Mouse (Mus musculus) myocyte (in vitro differentiated cells): Measurements from ENCODE around the gene H2-DMa. TPM values are rescaled to one million over a fixed set of nuclear protein-coding genes. Genes with fewer than 3 reads are reported as not detected.
A peak's percentile ranks its signal among the peaks of the same experiment; 100 is the strongest.

Experiments
- H3K27me3 ChIP-seq: one replicate; pipeline ENCODE4 v1.6.1; 2011; ENCODE audit not compliant: control insufficient read depth, insufficient read depth, insufficient read length
- H3K36me3 ChIP-seq: one replicate; pipeline ENCODE4 v1.6.1; 2011; ENCODE audit not compliant: control insufficient read depth, insufficient read depth
- H3K4me2 ChIP-seq: one replicate; pipeline ENCODE4 v1.6.1; 2011; ENCODE audit warnings: low read depth, control low read depth
- H3K4me3 ChIP-seq: one replicate; pipeline ENCODE4 v1.5.1; 2011; ENCODE audit warnings: mild to moderate bottlenecking, control low read depth, moderate library complexity
- H3K79me2 ChIP-seq: one replicate; pipeline ENCODE4 v1.6.1; 2011; ENCODE audit not compliant: control insufficient read depth, insufficient read depth
- H3ac ChIP-seq: one replicate; pipeline ENCODE4 v1.6.1; 2011; ENCODE audit not compliant: control insufficient read depth, insufficient read length
- CEBPB ChIP-seq: IDR thresholded peaks from 2 replicates; pipeline ENCODE4 v1.6.1; 2011; ENCODE audit warnings: mild to moderate bottlenecking, moderate library complexity; ENCODE audit not compliant: poor library complexity, insufficient read depth, severe bottlenecking
- E2F4 ChIP-seq: IDR thresholded peaks from one replicate; pipeline ENCODE4 v1.6.1; 2011; ENCODE audit warnings: mild to moderate bottlenecking, control low read depth, moderate library complexity; ENCODE audit not compliant: insufficient read depth
- MAX ChIP-seq: IDR thresholded peaks from one replicate; pipeline ENCODE4 v1.6.1; 2011; ENCODE audit warnings: low read depth, mild to moderate bottlenecking, control low read depth
- MYOD1 ChIP-seq, 3 experiments: IDR thresholded peaks; one replicate each; pipeline ENCODE4 v1.6.1; 2011; ENCODE audit warnings: control low read depth in 2 of 3, low read depth in 2 of 3, mild to moderate bottlenecking in 2 of 3, moderate library complexity in 1 of 3; ENCODE audit not compliant: insufficient read length in 2 of 3, control insufficient read depth in 1 of 3
- MYOG ChIP-seq, 3 experiments: IDR thresholded peaks; one replicate each; pipeline ENCODE4 v1.6.1; 2011; ENCODE audit warnings: control low read depth in 2 of 3, low read depth in 2 of 3, mild to moderate bottlenecking in 2 of 3; ENCODE audit not compliant: insufficient read length in 2 of 3, control insufficient read depth in 1 of 3, insufficient read depth in 1 of 3
- POLR2A ChIP-seq: IDR thresholded peaks from one replicate; pipeline ENCODE4 v1.6.1; 2011; ENCODE audit warnings: low read depth, mild to moderate bottlenecking, control low read depth, moderate library complexity; ENCODE audit not compliant: insufficient read length
- POLR2AphosphoS2 ChIP-seq: IDR thresholded peaks from one replicate; pipeline ENCODE4 v1.6.1; 2011; ENCODE audit warnings: low read depth, control low read depth; ENCODE audit not compliant: insufficient read length
- REST ChIP-seq: IDR thresholded peaks from one replicate; pipeline ENCODE4 v1.6.1; 2011; ENCODE audit warnings: mild to moderate bottlenecking, control low read depth, moderate library complexity; ENCODE audit not compliant: insufficient read depth, insufficient read length
- SRF ChIP-seq: IDR thresholded peaks from one replicate; pipeline ENCODE4 v1.6.1; 2011; ENCODE audit warnings: low read depth; ENCODE audit not compliant: control insufficient read depth, insufficient read length
- TCF12 ChIP-seq: IDR thresholded peaks from one replicate; pipeline ENCODE4 v1.6.1; 2011; ENCODE audit warnings: mild to moderate bottlenecking, control low read depth; ENCODE audit not compliant: poor library complexity, insufficient read depth, severe bottlenecking
- TCF3 ChIP-seq: IDR thresholded peaks from one replicate; pipeline ENCODE4 v1.6.1; 2011; ENCODE audit warnings: low read depth, control low read depth; ENCODE audit not compliant: insufficient read length
- USF1 ChIP-seq: IDR thresholded peaks from one replicate; pipeline ENCODE4 v1.6.1; 2011; ENCODE audit warnings: low read depth, mild to moderate bottlenecking, control low read depth, moderate library complexity
- polyA plus RNA-seq: library from polyadenylated mRNA; unstranded; fragments of >200 nt; fragmentation: generic; extraction: Trizol; gene quantifications from one replicate; pipeline ENCODE4 v1.2.1, GENCODE M21; 2012; ENCODE audit warnings: missing spikeins

Gene H2-DMa
- polyA plus RNA-seq, 1 experiment = 7.2 TPM

DNA sequence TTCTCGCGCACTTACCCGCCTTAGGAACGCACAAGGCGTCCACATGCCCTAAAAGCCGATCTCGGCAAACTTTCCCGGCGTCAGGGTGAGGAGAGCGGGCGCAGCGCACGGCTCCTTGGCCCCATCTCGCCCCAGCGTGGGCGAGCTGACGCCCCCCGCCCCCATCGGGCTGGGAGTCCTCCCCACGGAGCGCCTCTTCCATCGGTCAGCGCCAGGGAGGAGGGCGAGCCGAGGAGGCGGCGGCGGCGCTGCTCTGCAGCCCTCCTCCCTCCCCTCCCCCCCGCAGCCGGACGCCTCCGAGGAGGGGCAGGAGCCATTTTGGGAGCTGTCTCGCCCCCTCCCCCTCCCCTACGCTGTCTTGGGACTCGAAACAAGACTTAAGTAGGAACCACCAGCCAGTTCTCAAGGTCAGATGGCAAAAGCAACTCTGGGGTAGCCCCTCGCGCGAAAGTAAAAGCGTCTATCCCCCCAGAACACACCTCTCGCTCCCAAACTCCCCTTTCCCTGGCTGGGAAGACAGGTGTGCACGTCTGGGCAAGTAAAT, 911 bp downstream of the H2-DMa start:
- H3K4me3 ChIP-seq = peak overlapping the region; percentile 99
- H3K4me2 ChIP-seq = peak overlapping the region; percentile 80
- H3K36me3 ChIP-seq = peaks cover 27% of the 10 kb centered on the region
- H3K27me3 ChIP-seq = no peaks in the 10 kb centered on the region
- peak overlapping the region; percentile 37 for H3ac ChIP-seq
- H3K79me2 ChIP-seq = peaks cover 65% of the 10 kb centered on the region
- TF ChIP-seq MYOG (IDR thresholded peaks at IDR 0.05; ENCODE audit: control insufficient read depth in 1 of 3, insufficient read depth in 1 of 3, insufficient read length in 2 of 3, low read depth in 2 of 3) = no peak
- peak; percentile 82 for TF ChIP-seq POLR2A
- no peak for TF ChIP-seq MYOD1 (IDR thresholded peaks at IDR 0.05; ENCODE audit: control insufficient read depth in 1 of 3, insufficient read length in 2 of 3, low read depth in 2 of 3)
- TF ChIP-seq POLR2AphosphoS2 = peak; percentile 90

DNA sequence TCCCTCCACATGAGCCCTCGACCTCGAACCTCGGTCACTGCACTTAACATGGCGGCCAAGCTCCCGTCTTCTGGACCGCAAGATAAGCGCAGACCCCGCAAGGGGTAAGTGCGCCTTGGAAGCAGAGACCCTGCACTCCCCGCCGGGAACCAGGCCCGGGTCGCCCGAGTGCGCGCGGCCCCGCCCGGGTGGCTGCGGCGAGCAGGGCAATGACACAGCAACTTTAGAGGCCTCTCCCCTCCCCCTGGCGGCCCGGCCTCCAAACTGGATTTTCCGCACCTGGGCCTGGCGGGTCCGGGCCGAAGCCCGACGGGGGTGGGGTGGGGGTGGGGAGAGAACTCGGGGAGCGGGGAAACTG, 1.5 kb downstream of the H2-DMa start:
- Histone ChIP-seq H3K79me2 (peaks cover 64% of the 10 kb centered on the region), H3K4me3 (peak overlapping the region; percentile 99), H3K27me3 (no peaks in the 10 kb centered on the region), H3K36me3 (peaks cover 22% of the 10 kb centered on the region), H3ac (peak overlapping the region; percentile 37), H3K4me2 (peak overlapping the region; percentile 80)
- no peak for TF ChIP-seq MYOG (IDR thresholded peaks at IDR 0.05; ENCODE audit: control insufficient read depth in 1 of 3, insufficient read depth in 1 of 3, insufficient read length in 2 of 3, low read depth in 2 of 3)
- peak; percentile 35 for TF ChIP-seq POLR2AphosphoS2
- TF ChIP-seq MYOD1 (IDR thresholded peaks at IDR 0.05; ENCODE audit: control insufficient read depth in 1 of 3, insufficient read length in 2 of 3, low read depth in 2 of 3) = peak in 1 of 3 experiments; percentile 24

DNA sequence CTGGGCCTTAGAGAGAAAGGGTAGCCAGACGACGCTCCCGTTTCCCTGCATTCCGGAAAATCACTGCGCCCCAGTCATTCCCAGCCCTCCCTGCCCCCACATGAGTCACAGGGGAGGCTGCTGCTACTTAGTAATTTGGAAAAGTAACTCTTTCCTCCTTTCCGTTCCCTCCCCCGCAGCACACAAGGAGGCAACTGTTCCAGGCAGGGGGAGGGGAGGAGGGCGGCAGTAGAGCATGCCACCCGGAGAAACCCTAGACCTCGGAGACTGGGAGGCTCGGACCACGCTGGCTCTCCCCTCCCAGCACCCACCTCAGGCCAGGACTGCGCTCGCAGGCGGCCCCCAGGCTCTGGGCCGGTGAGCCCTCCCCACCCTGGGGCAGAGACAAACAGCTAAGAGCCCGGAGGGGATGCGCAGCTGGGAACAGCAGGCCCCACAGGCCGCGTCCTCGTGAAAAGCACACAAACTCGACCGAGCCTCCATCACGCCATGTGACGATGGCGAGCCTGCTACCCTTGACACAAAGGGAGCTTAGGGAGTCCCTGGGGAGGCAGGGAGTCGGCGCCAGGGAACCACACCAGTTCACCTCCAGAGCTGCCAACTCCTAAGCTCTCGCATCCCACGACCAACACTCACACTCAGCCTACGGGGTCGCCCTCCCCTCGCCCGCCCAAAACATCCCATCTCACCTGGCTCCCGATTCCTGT, 2.0 kb downstream of the H2-DMa start:
- H3K4me3 ChIP-seq = peak overlapping the region; percentile 99
- peaks cover 64% of the 10 kb centered on the region for H3K79me2 ChIP-seq
- H3ac ChIP-seq = peak overlapping the region; percentile 37
- TF ChIP-seq TCF12 = peak; percentile 50
- no peak for TF ChIP-seq REST
- no peak for TF ChIP-seq CEBPB
- TF ChIP-seq TCF3 = no peak
- no peak for TF ChIP-seq USF1
- TF ChIP-seq MYOG (IDR thresholded peaks at IDR 0.05; ENCODE audit: control insufficient read depth in 1 of 3, insufficient read depth in 1 of 3, insufficient read length in 2 of 3, low read depth in 2 of 3) = peak; percentile 29 to 88 (median 70)
- peak; percentile 22 to 70 (median 54) for TF ChIP-seq MYOD1 (IDR thresholded peaks at IDR 0.05; ENCODE audit: control insufficient read depth in 1 of 3, insufficient read length in 2 of 3, low read depth in 2 of 3)
- no peak for TF ChIP-seq E2F4
- TF ChIP-seq POLR2AphosphoS2 = peak; percentile 93
- TF ChIP-seq SRF = no peak
- no peak for TF ChIP-seq MAX
- peak; percentile 72 for TF ChIP-seq POLR2A
- H3K4me2 ChIP-seq = peak overlapping the region; percentile 52
- H3K27me3 ChIP-seq = no peaks in the 10 kb centered on the region
- H3K36me3 ChIP-seq = peaks cover 17% of the 10 kb centered on the region

DNA sequence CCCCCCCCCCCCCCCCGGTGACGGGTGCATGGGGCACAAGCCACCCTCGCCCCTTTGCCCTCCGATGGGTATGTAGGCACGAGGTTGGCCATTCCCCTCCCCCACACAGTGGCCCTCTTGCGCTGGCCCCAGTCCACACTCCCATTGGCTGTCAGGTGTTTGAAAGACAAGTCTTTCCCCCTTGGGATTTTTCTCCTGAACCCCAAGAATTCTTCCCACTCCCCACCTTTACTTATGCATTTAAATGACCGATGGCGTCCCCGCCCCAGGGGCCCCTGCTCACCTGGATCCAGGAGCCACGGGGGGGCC, 2.5 kb downstream of the H2-DMa start:
- TF ChIP-seq POLR2A (peak; percentile 65), REST (no peak), TCF3 (no peak), MYOG (IDR thresholded peaks at IDR 0.05; ENCODE audit: control insufficient read depth in 1 of 3, insufficient read depth in 1 of 3, insufficient read length in 2 of 3, low read depth in 2 of 3) (peak in 1 of 3 experiments; percentile 12), MYOD1 (IDR thresholded peaks at IDR 0.05; ENCODE audit: control insufficient read depth in 1 of 3, insufficient read length in 2 of 3, low read depth in 2 of 3) (peak in 1 of 3 experiments; percentile 15)
- peaks cover 12% of the 10 kb centered on the region for H3K36me3 ChIP-seq
- peak overlapping the region; percentile 52 for H3K4me2 ChIP-seq
- peak overlapping the region; percentile 99 for H3K4me3 ChIP-seq
- H3K79me2 ChIP-seq = peaks cover 60% of the 10 kb centered on the region
- H3K27me3 ChIP-seq = no peaks in the 10 kb centered on the region
- peak overlapping the region; percentile 37 for H3ac ChIP-seq

DNA sequence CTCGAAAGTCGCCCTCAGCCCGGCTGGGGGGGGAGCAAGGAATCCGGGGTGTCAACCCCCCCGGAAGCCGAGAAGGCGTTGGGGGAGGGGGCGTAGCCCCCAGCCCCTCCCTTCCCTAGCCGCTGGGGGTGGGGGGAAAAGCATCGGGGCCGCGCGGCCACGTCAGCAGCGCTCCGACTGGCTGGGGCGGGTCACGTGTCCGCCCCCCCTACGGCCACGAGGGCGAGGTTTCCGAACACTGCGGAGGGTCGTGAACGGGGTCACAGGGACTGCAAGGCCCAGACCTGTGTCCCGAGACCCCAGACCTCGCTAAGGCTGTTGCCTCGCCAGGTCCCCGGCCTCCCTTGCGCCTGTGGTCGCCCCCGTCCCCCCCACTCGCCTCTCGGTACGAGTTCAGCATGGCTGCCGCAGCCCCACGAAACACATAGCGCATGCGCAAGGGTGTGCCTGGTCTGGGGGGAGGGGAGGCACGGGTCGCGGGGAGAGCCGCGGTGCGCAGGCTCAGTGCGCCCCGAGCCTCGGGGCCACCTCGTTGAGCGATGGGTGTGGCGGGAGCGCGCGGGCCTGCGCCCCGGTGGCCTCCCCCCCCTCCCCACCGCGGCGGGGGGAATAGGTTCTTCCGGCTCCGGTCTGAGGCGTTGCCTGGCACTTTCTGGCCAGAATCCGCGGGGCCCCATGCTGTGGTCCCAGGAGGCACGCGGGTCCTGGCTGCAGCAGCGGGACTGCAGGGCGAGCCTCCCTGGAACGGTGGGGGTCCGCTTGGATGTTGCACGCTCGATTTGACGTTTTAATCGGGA, 3.0 kb downstream of the H2-DMa start, which contains the start of gene Brd2:
TSS of gene Brd2 (minus strand) at position 447 of the 797 bp plus-strand sequence.
- Histone ChIP-seq H3K4me2 (peak within 1 kb of the TSS; percentile 84), H3K4me3 (peak within 1 kb of the TSS; percentile 99), H3K36me3 (peaks cover 7% of the 10 kb centered on the region), H3ac (peak within 1 kb of the TSS; percentile 37), H3K27me3 (no peaks in the 10 kb centered on the region), H3K79me2 (peaks cover 55% of the 10 kb centered on the region)
- TF ChIP-seq TCF3 = no peak
- peak; percentile 89 for TF ChIP-seq USF1
- TF ChIP-seq SRF = peak; percentile 34
- TF ChIP-seq MAX = no peak
- peak in 1 of 3 experiments; percentile 7 for TF ChIP-seq MYOD1 (IDR thresholded peaks at IDR 0.05; ENCODE audit: control insufficient read depth in 1 of 3, insufficient read length in 2 of 3, low read depth in 2 of 3)
- TF ChIP-seq POLR2A = peak; percentile 73
- TF ChIP-seq CEBPB = no peak
- peak in 2 of 3 experiments; percentile 8 to 48 for TF ChIP-seq MYOG (IDR thresholded peaks at IDR 0.05; ENCODE audit: control insufficient read depth in 1 of 3, insufficient read depth in 1 of 3, insufficient read length in 2 of 3, low read depth in 2 of 3)
- no peak for TF ChIP-seq E2F4
- no peak for TF ChIP-seq TCF12
- TF ChIP-seq REST = peak; percentile 33
- peak; percentile 80 for TF ChIP-seq POLR2AphosphoS2
